Mouse (Mus musculus) embryonic facial prominence, embryonic 11.5 days (tissue): ENCODE data around the gene Zfp217. TPM values are rescaled to one million over a fixed set of nuclear protein-coding genes. Genes with fewer than 3 reads are reported as not detected.

Experiments used
- ATAC-seq: fragments of 200-750 bp; cut with Nextera tagmentation; replicated peaks from 2 replicates; pipeline ENCODE4 v1.8.0; 2017; ENCODE audit warnings: low read depth; ENCODE audit not compliant: insufficient number of reproducible peaks, low FRiP score, low TSS enrichment
- DNase-seq: peaks from one replicate; pipeline ENCODE4 v3.0.0-alpha.2; 2015; ENCODE audit warnings: low spot score
- H3K27ac ChIP-seq: fragments of 300-500 bp; sonication (generic); replicated peaks from 2 replicates; pipeline ENCODE4 v1.5.1; 2014; ENCODE audit warnings: mild to moderate bottlenecking, low read depth, low read length, control low read depth
- H3K27me3 ChIP-seq: fragments of 300-500 bp; sonication (generic); 2 replicates; pipeline ENCODE4 v1.6.1; 2014; ENCODE audit warnings: mild to moderate bottlenecking, low read length, moderate library complexity, mixed read lengths; ENCODE audit not compliant: control insufficient read depth, insufficient read depth
- H3K36me3 ChIP-seq: fragments of 300-500 bp; sonication (generic); replicated peaks from 2 replicates; pipeline ENCODE4 v1.6.1; 2014; ENCODE audit warnings: low read depth, mild to moderate bottlenecking, low read length, moderate library complexity, mixed read lengths; ENCODE audit not compliant: control insufficient read depth, insufficient read depth
- H3K4me1 ChIP-seq: fragments of 300-500 bp; sonication (generic); 2 replicates; pipeline ENCODE4 v1.6.1; 2014; ENCODE audit warnings: low read length, mixed read lengths; ENCODE audit not compliant: control insufficient read depth, insufficient read depth
- H3K4me2 ChIP-seq: fragments of 300-500 bp; sonication (generic); 2 replicates; pipeline ENCODE4 v1.6.1; 2014; ENCODE audit warnings: low read depth, mild to moderate bottlenecking, control low read depth, low read length, moderate library complexity
- H3K4me3 ChIP-seq: fragments of 300-500 bp; sonication (generic); 2 replicates; pipeline ENCODE4 v1.5.1; 2014; ENCODE audit warnings: low read depth, low read length, control low read depth
- H3K9ac ChIP-seq: fragments of 300-500 bp; sonication (generic); replicated peaks from 2 replicates; pipeline ENCODE4 v1.6.1; 2014; ENCODE audit warnings: mild to moderate bottlenecking, control low read depth, low read length
- H3K9me3 ChIP-seq: fragments of 300-500 bp; sonication (generic); replicated peaks from 2 replicates; pipeline ENCODE4 v1.6.1; 2016; ENCODE audit warnings: mild to moderate bottlenecking, low read length, inconsistent platforms, mixed read lengths; ENCODE audit not compliant: control insufficient read depth
- WGBS: fragments of 180-500 bp; shearing (Covaris S2); extraction: QIAGEN DNeasy Blood & Tissue Kit; methylation state at CpG from one replicate; pipeline ENCODE4 v1.1.7; 2014; 5-methylcytosine and 5-hydroxymethylcytosine counted together
- polyA plus RNA-seq: library from polyadenylated mRNA; unstranded; fragments of >200 nt; fragmentation: Nextera tagmentation; extraction: Ambion mirVana; gene quantifications from 2 replicates; pipeline ENCODE4 v1.2.1, GENCODE M21; 2014

Zfp217 gene
- polyA plus RNA-seq, 1 experiment from 2014 or later = 3.9 TPM

GRCm38 (mm10) chr2:170136928-170137327 lies 11.0 kb downstream of the Zfp217 start:
- Histone ChIP-seq H3K9ac (no peak overlapping the region), H3K27ac (no peak overlapping the region), H3K4me3 (no peak overlapping the region), H3K4me2 (no peak overlapping the region), H3K36me3 (no peaks in the 10 kb centered on the region), H3K27me3 (no peaks in the 10 kb centered on the region), H3K4me1 (no peaks in the 10 kb centered on the region), H3K9me3 (no peaks in the 10 kb centered on the region)
- ATAC-seq = no peak
- WGBS = 38% methylated on average over 3 of the region's 3 CpGs
- no peak for DNase-seq

- no peaks in the 10 kb centered on the region for H3K27me3 ChIP-seq
- no peak for ATAC-seq
- H3K9ac ChIP-seq = no peak overlapping the region
- no peak overlapping the region for H3K27ac ChIP-seq
- H3K9me3 ChIP-seq = no peaks in the 10 kb centered on the region
- no peak for DNase-seq
- no peak overlapping the region for H3K4me2 ChIP-seq
- WGBS = 86% methylated on average over 6 of the region's 6 CpGs
- H3K4me1 ChIP-seq = no peaks in the 10 kb centered on the region
- H3K36me3 ChIP-seq = no peaks in the 10 kb centered on the region
- H3K4me3 ChIP-seq = no peak overlapping the region
These were observed 12.1 kb downstream of the Zfp217 start for GRCm38 (mm10) chr2:170135820-170136219.

- H3K4me3 ChIP-seq = peak overlapping the region; percentile 35; the same call in 1 of the 2 replicates
- no peaks in the 10 kb centered on the region for H3K4me1 ChIP-seq
- H3K9me3 ChIP-seq = no peaks in the 10 kb centered on the region
- ATAC-seq = no peak
- H3K36me3 ChIP-seq = no peaks in the 10 kb centered on the region
- H3K9ac ChIP-seq = peak overlapping the region; percentile 28
- H3K4me2 ChIP-seq = peak overlapping the region; percentile 1; the same call in 1 of the 2 replicates
- H3K27ac ChIP-seq = no peak overlapping the region
- peak; percentile 46 for DNase-seq
- WGBS = 9% methylated on average over 12 of the region's 12 CpGs
- H3K27me3 ChIP-seq = no peaks in the 10 kb centered on the region
These were observed 13.7 kb downstream of the Zfp217 start for GRCm38 (mm10) chr2:170134026-170134690.

GRCm38 (mm10) chr2:170133093-170133731 lies 14.7 kb downstream of the Zfp217 start:
- DNase-seq = peak; percentile 75
- Histone ChIP-seq H3K4me3 (peak overlapping the region; percentile 35), H3K36me3 (no peaks in the 10 kb centered on the region), H3K27me3 (no peaks in the 10 kb centered on the region), H3K9me3 (no peaks in the 10 kb centered on the region), H3K4me2 (peak overlapping the region; percentile 72), H3K9ac (peak overlapping the region; percentile 54), H3K27ac (peak overlapping the region; percentile 29; the same call in 1 of the 2 replicates), H3K4me1 (peaks cover 3% of the 10 kb centered on the region; the same call in 1 of the 2 replicates)
- ATAC-seq = no peak
- under 1% methylated on average over 28 of the region's 28 CpGs for WGBS

GRCm38 (mm10) chr2:170132716-170133092 lies 15.2 kb downstream of the Zfp217 start:
- H3K9ac ChIP-seq = peak overlapping the region; percentile 54
- no peaks in the 10 kb centered on the region for H3K27me3 ChIP-seq
- peaks cover 4% of the 10 kb centered on the region; the same call in 1 of the 2 replicates for H3K4me1 ChIP-seq
- 0% methylated on average over 3 of the region's 3 CpGs for WGBS
- H3K4me2 ChIP-seq = peak overlapping the region; percentile 72
- peak overlapping the region; percentile 35 for H3K4me3 ChIP-seq
- ATAC-seq (no peak), DNase-seq (no peak)
- H3K9me3 ChIP-seq = no peaks in the 10 kb centered on the region
- H3K27ac ChIP-seq = no peak overlapping the region; the same call in 1 of the 2 replicates
- H3K36me3 ChIP-seq = no peaks in the 10 kb centered on the region

- peaks cover 5% of the 10 kb centered on the region; the same call in 1 of the 2 replicates for H3K4me1 ChIP-seq
- peak overlapping the region; percentile 94 for H3K4me3 ChIP-seq
- DNase-seq (no peak), ATAC-seq (no peak)
- no peak overlapping the region for H3K27ac ChIP-seq
- 5% methylated on average over 10 of the region's 10 CpGs for WGBS
- H3K36me3 ChIP-seq = no peaks in the 10 kb centered on the region
- no peak overlapping the region; the same call in 1 of the 2 replicates for H3K9ac ChIP-seq
- peak overlapping the region; percentile 44 for H3K4me2 ChIP-seq
- no peaks in the 10 kb centered on the region for H3K9me3 ChIP-seq
- no peaks in the 10 kb centered on the region for H3K27me3 ChIP-seq
These were observed 15.9 kb downstream of the Zfp217 start for GRCm38 (mm10) chr2:170131981-170132460.

- H3K9me3 ChIP-seq = no peaks in the 10 kb centered on the region
- ATAC-seq (peak; percentile 84), DNase-seq (peak; percentile 91)
- peak overlapping the region; percentile 98 for H3K9ac ChIP-seq
- H3K4me1 ChIP-seq = peaks cover 5% of the 10 kb centered on the region; the same call in 1 of the 2 replicates
- peak overlapping the region; percentile 94 for H3K27ac ChIP-seq
- H3K4me2 ChIP-seq = peak overlapping the region; percentile 59
- no peaks in the 10 kb centered on the region for H3K36me3 ChIP-seq
- no peaks in the 10 kb centered on the region for H3K27me3 ChIP-seq
- H3K4me3 ChIP-seq = peak overlapping the region; percentile 94
- WGBS = 0% methylated on average over 51 of the region's 122 CpGs
These were observed 16.9 kb downstream of the Zfp217 start for GRCm38 (mm10) chr2:170130780-170131645.
